Mouse (Mus musculus) heart, postnatal 36 days (tissue): Measurements from ENCODE around the gene Ckb. TPM values are rescaled to one million over a fixed set of nuclear protein-coding genes. Genes with fewer than 3 reads are reported as not detected.

ENCODE experiments used
- total RNA-seq, 2 experiments: library from RNA; stranded (reverse); gene quantifications; 2 replicates each; pipeline ENCODE4 v1.2.3; 2021

Gene Ckb
- total RNA-seq, 2 experiments from 2014 or later, result 71.6 to 84.7 TPM

Other genes with a start within 250 kb of the Ckb start
- 10 to 100 TPM; 32.7 to 38.8 TPM for gene Tnfaip2, start 229.9 kb downstream of the Ckb start, total RNA-seq
- under 1 TPM; 0.57 to 0.58 TPM for gene Gm266, start 186.5 kb downstream of the Ckb start, total RNA-seq
- 100 to 1,000 TPM; 130 to 152 TPM for gene Eif5, start 134.3 kb downstream of the Ckb start, total RNA-seq
- 10 to 100 TPM; 49.9 to 54.6 TPM for gene Mark3, start 97.8 kb downstream of the Ckb start, total RNA-seq
- 1 to 10 TPM; 3.8 to 6.6 TPM for gene Trmt61a, start 5.8 kb upstream of the Ckb start, total RNA-seq
- gene Bag5, start 40.9 kb upstream of the Ckb start, total RNA-seq, result 10 to 100 TPM; 19.5 to 20.4 TPM
- gene Apopt1, start 40.9 kb upstream of the Ckb start, total RNA-seq, result 10 to 100 TPM; 38.4 to 40.6 TPM
- 10 to 100 TPM; 84.4 to 94.2 TPM for gene Klc1, start 86.5 kb upstream of the Ckb start, total RNA-seq
- gene Xrcc3, start 141.5 kb upstream of the Ckb start, total RNA-seq, result 1 to 10 TPM in 1 of 2 experiments, under 1 TPM in 1; 0.76 to 1.9 TPM
- 10 to 100 TPM; 65.3 to 66.5 TPM for gene Zfyve21, start 141.8 kb upstream of the Ckb start, total RNA-seq
- 10 to 100 TPM; 19.7 to 20.3 TPM for gene Ppp1r13b, start 235.8 kb upstream of the Ckb start, total RNA-seq